Mouse (Mus musculus) embryonic facial prominence, embryonic 14.5 days (tissue): ENCODE results near the gene Gm17545. TPM values are rescaled to one million over a fixed set of nuclear protein-coding genes. Genes with fewer than 3 reads are reported as not detected.

Source experiments
- polyA plus RNA-seq: library from polyadenylated mRNA; unstranded; fragments of >200 nt; fragmentation: Nextera tagmentation; extraction: Ambion mirVana; gene quantifications from 2 replicates; pipeline ENCODE4 v1.2.1, GENCODE M21; 2014

Gm17545 gene
- polyA plus RNA-seq, 1 experiment from 2014 or later = not detected

Other genes starting within 250 kb of the Gm17545 start
- gene Zfp809, start 228.6 kb upstream of the Gm17545 start, polyA plus RNA-seq = 16.2 and 16.3 TPM in 2 replicates
- 3.3 and 4.8 TPM in 2 replicates for gene Zfp599, start 194.4 kb upstream of the Gm17545 start, polyA plus RNA-seq
- 13.6 and 17.2 TPM in 2 replicates for gene Zfp810, start 146.6 kb upstream of the Gm17545 start, polyA plus RNA-seq
- gene Anln, start 65.1 kb upstream of the Gm17545 start, polyA plus RNA-seq = 38.7 and 46.2 TPM in 2 replicates
- gene 9530077C05Rik, start 42.8 kb upstream of the Gm17545 start, polyA plus RNA-seq = 4.9 and 5.1 TPM in 2 replicates
- gene Rp9, start 15.5 kb downstream of the Gm17545 start, polyA plus RNA-seq = 60.7 and 61.5 TPM in 2 replicates
- gene Bbs9, start 21.4 kb downstream of the Gm17545 start, polyA plus RNA-seq = 13.2 and 13.4 TPM in 2 replicates